Mouse (Mus musculus): ENCODE measurements around the gene Sparcl1. TPM values are rescaled to one million over a fixed set of nuclear protein-coding genes. Genes with fewer than 3 reads are reported as not detected.

Gene Sparcl1
- polyA plus RNA-seq, 1 experiment, result not detected

- Histone ChIP-seq H3K4me1 (ENCODE audit: control insufficient read depth) (no peaks in the 10 kb centered on the region), H3K4me3 (replicated peaks) (no peak overlapping the region), H3K9me3 (ENCODE audit: control insufficient read depth, low read length) (no peaks in the 10 kb centered on the region), H3K36me3 (ENCODE audit: control insufficient read depth) (no peaks in the 10 kb centered on the region), H3K27me3 (ENCODE audit: control insufficient read depth) (no peaks in the 10 kb centered on the region)
- no peak for TF ChIP-seq TAL1 (IDR thresholded peaks at IDR 0.05; ENCODE audit: low read length)
- TF ChIP-seq GATA1 (IDR thresholded peaks at IDR 0.05; ENCODE audit: low read length), result no peak
These were observed 24.5 kb upstream of the Sparcl1 start for GRCm38 (mm10) chr5:104137920-104138541.

GRCm38 (mm10) chr5:104133752-104134151, 20.2 kb upstream of the Sparcl1 start:
- Histone ChIP-seq H3K9me3 (ENCODE audit: control insufficient read depth, low read length) (no peaks in the 10 kb centered on the region), H3K4me3 (replicated peaks) (no peak overlapping the region), H3K4me1 (ENCODE audit: control insufficient read depth) (no peaks in the 10 kb centered on the region), H3K36me3 (ENCODE audit: control insufficient read depth) (no peaks in the 10 kb centered on the region), H3K27me3 (ENCODE audit: control insufficient read depth) (no peaks in the 10 kb centered on the region)
- TF ChIP-seq TAL1 (IDR thresholded peaks at IDR 0.05; ENCODE audit: low read length), result no peak

GRCm38 (mm10) chr5:104131544-104131943, 18.0 kb upstream of the Sparcl1 start:
- H3K36me3 ChIP-seq (ENCODE audit: control insufficient read depth), result no peaks in the 10 kb centered on the region
- H3K4me1 ChIP-seq (ENCODE audit: control insufficient read depth), result no peaks in the 10 kb centered on the region
- no peaks in the 10 kb centered on the region for H3K27me3 ChIP-seq (ENCODE audit: control insufficient read depth)
- no peaks in the 10 kb centered on the region for H3K9me3 ChIP-seq (ENCODE audit: control insufficient read depth, low read length)
- TF ChIP-seq GATA1 (IDR thresholded peaks at IDR 0.05; ENCODE audit: low read length) (no peak), TAL1 (IDR thresholded peaks at IDR 0.05; ENCODE audit: low read length) (no peak)
- H3K4me3 ChIP-seq (replicated peaks), result no peak overlapping the region

GRCm38 (mm10) chr5:104130891-104131290, 17.4 kb upstream of the Sparcl1 start:
- TF ChIP-seq GATA1 (IDR thresholded peaks at IDR 0.05; ENCODE audit: low read length) (no peak), TAL1 (IDR thresholded peaks at IDR 0.05; ENCODE audit: low read length) (no peak)
- Histone ChIP-seq H3K9me3 (ENCODE audit: control insufficient read depth, low read length) (no peaks in the 10 kb centered on the region), H3K4me1 (ENCODE audit: control insufficient read depth) (no peaks in the 10 kb centered on the region), H3K27me3 (ENCODE audit: control insufficient read depth) (no peaks in the 10 kb centered on the region), H3K4me3 (replicated peaks) (no peak overlapping the region), H3K36me3 (ENCODE audit: control insufficient read depth) (no peaks in the 10 kb centered on the region)

- Histone ChIP-seq H3K4me3 (replicated peaks) (no peak overlapping the region), H3K9me3 (ENCODE audit: control insufficient read depth, low read length) (no peaks in the 10 kb centered on the region)
These were observed 14.9 kb upstream of the Sparcl1 start for GRCm38 (mm10) chr5:104128281-104129031.

GRCm38 (mm10) chr5:104127351-104127750, 13.8 kb upstream of the Sparcl1 start:
- no peaks in the 10 kb centered on the region for H3K4me1 ChIP-seq (ENCODE audit: control insufficient read depth)
- TF ChIP-seq GATA1 (IDR thresholded peaks at IDR 0.05; ENCODE audit: low read length) (no peak), TAL1 (IDR thresholded peaks at IDR 0.05; ENCODE audit: low read length) (no peak)
- no peaks in the 10 kb centered on the region for H3K9me3 ChIP-seq (ENCODE audit: control insufficient read depth, low read length)
- no peak overlapping the region for H3K4me3 ChIP-seq (replicated peaks)
- no peaks in the 10 kb centered on the region for H3K27me3 ChIP-seq (ENCODE audit: control insufficient read depth)
- H3K36me3 ChIP-seq (ENCODE audit: control insufficient read depth), result no peaks in the 10 kb centered on the region

More at GRCm38 (mm10) chr5:104128281-104129031, 14.9 kb upstream of the Sparcl1 start:
- Histone ChIP-seq H3K4me1 (ENCODE audit: control insufficient read depth) (no peaks in the 10 kb centered on the region), H3K36me3 (ENCODE audit: control insufficient read depth) (no peaks in the 10 kb centered on the region), H3K27me3 (ENCODE audit: control insufficient read depth) (no peaks in the 10 kb centered on the region)
- TF ChIP-seq GATA1 (IDR thresholded peaks at IDR 0.05; ENCODE audit: low read length) (no peak), TAL1 (IDR thresholded peaks at IDR 0.05; ENCODE audit: low read length) (no peak)

- no peaks in the 10 kb centered on the region for H3K36me3 ChIP-seq (ENCODE audit: control insufficient read depth)
- no peak overlapping the region for H3K4me3 ChIP-seq (replicated peaks)
- TF ChIP-seq TAL1 (IDR thresholded peaks at IDR 0.05; ENCODE audit: low read length) (no peak), GATA1 (IDR thresholded peaks at IDR 0.05; ENCODE audit: low read length) (no peak)
- no peaks in the 10 kb centered on the region for H3K27me3 ChIP-seq (ENCODE audit: control insufficient read depth)
- H3K4me1 ChIP-seq (ENCODE audit: control insufficient read depth), result no peaks in the 10 kb centered on the region
- no peaks in the 10 kb centered on the region for H3K9me3 ChIP-seq (ENCODE audit: control insufficient read depth, low read length)
These were observed 13.2 kb upstream of the Sparcl1 start for GRCm38 (mm10) chr5:104126561-104127320.

- Histone ChIP-seq H3K9me3 (ENCODE audit: control insufficient read depth, low read length) (no peaks in the 10 kb centered on the region), H3K27me3 (ENCODE audit: control insufficient read depth) (no peaks in the 10 kb centered on the region), H3K36me3 (ENCODE audit: control insufficient read depth) (no peaks in the 10 kb centered on the region), H3K4me3 (replicated peaks) (no peak overlapping the region), H3K4me1 (ENCODE audit: control insufficient read depth) (no peaks in the 10 kb centered on the region)
- TF ChIP-seq GATA1 (IDR thresholded peaks at IDR 0.05; ENCODE audit: low read length) (no peak), TAL1 (IDR thresholded peaks at IDR 0.05; ENCODE audit: low read length) (no peak)
These were observed 10.6 kb upstream of the Sparcl1 start for GRCm38 (mm10) chr5:104124016-104124658.

- no peaks in the 10 kb centered on the region for H3K36me3 ChIP-seq (ENCODE audit: control insufficient read depth)
- TF ChIP-seq TAL1 (IDR thresholded peaks at IDR 0.05; ENCODE audit: low read length) (no peak), GATA1 (IDR thresholded peaks at IDR 0.05; ENCODE audit: low read length) (no peak)
- no peak overlapping the region for H3K4me3 ChIP-seq (replicated peaks)
- H3K4me1 ChIP-seq (ENCODE audit: control insufficient read depth), result no peaks in the 10 kb centered on the region
- no peaks in the 10 kb centered on the region for H3K27me3 ChIP-seq (ENCODE audit: control insufficient read depth)
- no peaks in the 10 kb centered on the region for H3K9me3 ChIP-seq (ENCODE audit: control insufficient read depth, low read length)
These were observed 2.4 kb upstream of the Sparcl1 start for GRCm38 (mm10) chr5:104115890-104116289.

Measured in erythroblast, embryonic 14.5 days (primary cell).